Mouse (Mus musculus) brain, embryonic 14.5 days (tissue): ENCODE results near the gene Car12.

Source experiments
- CTCF ChIP-seq: fragments of 200-500 bp; IDR thresholded peaks from 2 replicates; pipeline ENCODE4 v1.5.1; 2012; ENCODE audit warnings: inconsistent platforms, mild to moderate bottlenecking, moderate library complexity, borderline replicate concordance; ENCODE audit not compliant: insufficient read depth, insufficient read length; ENCODE audit errors: extremely low read depth
- POLR2A ChIP-seq: fragments of 200-500 bp; IDR thresholded peaks from 2 replicates; pipeline ENCODE4 v1.6.1; 2012; ENCODE audit warnings: mild to moderate bottlenecking, inconsistent platforms, borderline replicate concordance; ENCODE audit not compliant: poor library complexity, insufficient read depth, insufficient read length, severe bottlenecking; ENCODE audit errors: extremely low read depth

DNA sequence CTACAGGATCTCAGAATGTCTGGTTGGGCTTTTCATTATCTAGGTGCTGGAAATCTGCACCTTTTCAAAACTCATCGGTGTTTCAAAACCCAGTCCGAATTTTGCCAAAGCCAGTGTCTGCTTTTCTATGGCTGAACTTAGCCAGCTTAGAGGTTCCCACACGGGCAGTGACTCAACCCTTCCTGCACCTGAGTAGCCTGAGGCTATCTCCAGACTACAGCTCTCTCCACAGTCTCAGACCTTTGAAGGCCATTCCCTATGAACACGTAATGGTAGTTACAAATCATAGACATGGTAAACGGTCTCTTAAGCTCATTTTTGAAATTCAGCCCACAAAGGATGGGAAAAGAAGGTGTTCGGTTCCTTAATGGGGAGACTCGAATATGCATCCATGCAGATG is 26.0 kb downstream of the Car12 start:
- TF ChIP-seq CTCF = no peak
- no peak for TF ChIP-seq POLR2A
